Mouse (Mus musculus): ENCODE data around the gene Ascc2.

Ascc2 gene

GRCm38 (mm10) chr11:4720393-4720792 is 82.8 kb downstream of the Ascc2 start:
- no peak for DNase-seq (ENCODE audit: low spot score in 2 of 2)

GRCm38 (mm10) chr11:4720900-4721580 is 83.5 kb downstream of the Ascc2 start:
- DNase-seq (ENCODE audit: low spot score in 2 of 2) = peak in 1 of 2 experiments; percentile 34

- no peak for DNase-seq (ENCODE audit: low spot score in 2 of 2)
Measured at GRCm38 (mm10) chr11:4721728-4722127, 84.2 kb downstream of the Ascc2 start.

- DNase-seq (ENCODE audit: low spot score in 2 of 2) = no peak
Measured at GRCm38 (mm10) chr11:4729603-4730002, 92.1 kb downstream of the Ascc2 start.

GRCm38 (mm10) chr11:4730096-4730495 is 92.5 kb downstream of the Ascc2 start:
- DNase-seq (ENCODE audit: low spot score in 2 of 2) = no peak

- no peak for DNase-seq (ENCODE audit: low spot score in 2 of 2)
Measured at GRCm38 (mm10) chr11:4730913-4731312, 93.4 kb downstream of the Ascc2 start.

- DNase-seq (ENCODE audit: low spot score in 2 of 2) = no peak
Measured at GRCm38 (mm10) chr11:4731781-4732180, 94.2 kb downstream of the Ascc2 start.

GRCm38 (mm10) chr11:4734179-4734578 is 96.6 kb downstream of the Ascc2 start:
- no peak for DNase-seq (ENCODE audit: low spot score in 2 of 2)

All from left cerebral cortex, adult 9 months (tissue).